Mouse (Mus musculus) stomach, embryonic 15.5 days (tissue): ENCODE data around the gene 4930579F01Rik. TPM values are rescaled to one million over a fixed set of nuclear protein-coding genes. Genes with fewer than 3 reads are reported as not detected.

ENCODE experiments used
- ATAC-seq: fragments of 200-750 bp; cut with Nextera tagmentation; 2 replicates; pipeline ENCODE4 v1.8.0; 2017; ENCODE audit warnings: low read depth, moderate number of reproducible peaks, moderate TSS enrichment; ENCODE audit not compliant: insufficient read depth, low FRiP score
- H3K27ac ChIP-seq: fragments of 300-500 bp; sonication (generic); 2 replicates; pipeline ENCODE4 v1.5.1; 2015; ENCODE audit warnings: mild to moderate bottlenecking, inconsistent platforms
- H3K27me3 ChIP-seq: fragments of 300-500 bp; sonication (generic); replicated peaks from 2 replicates; pipeline ENCODE4 v1.6.1; 2015; ENCODE audit warnings: inconsistent platforms
- H3K36me3 ChIP-seq: fragments of 300-500 bp; sonication (generic); 2 replicates; pipeline ENCODE4 v1.6.1; 2015; ENCODE audit warnings: inconsistent platforms
- H3K4me1 ChIP-seq: fragments of 300-500 bp; sonication (generic); 2 replicates; pipeline ENCODE4 v1.6.1; 2015; ENCODE audit warnings: inconsistent platforms
- H3K4me2 ChIP-seq: fragments of 300-500 bp; sonication (generic); 2 replicates; pipeline ENCODE4 v1.6.1; 2015; ENCODE audit warnings: mild to moderate bottlenecking, inconsistent platforms
- H3K4me3 ChIP-seq: fragments of 300-500 bp; sonication (generic); replicated peaks from 2 replicates; pipeline ENCODE4 v1.5.1; 2015; ENCODE audit warnings: inconsistent platforms
- H3K9ac ChIP-seq: fragments of 300-500 bp; sonication (generic); 2 replicates; pipeline ENCODE4 v1.6.1; 2015; ENCODE audit warnings: inconsistent platforms
- H3K9me3 ChIP-seq: fragments of 300-500 bp; sonication (generic); 2 replicates; pipeline ENCODE4 v1.6.1; 2016; ENCODE audit warnings: inconsistent platforms
- WGBS: fragments of 180-500 bp; shearing (Covaris S2); methylation state at CpG from one replicate; pipeline ENCODE4 v1.1.7; 2015; 5-methylcytosine and 5-hydroxymethylcytosine counted together
- polyA plus RNA-seq: library from polyadenylated mRNA; unstranded; fragments of >200 nt; fragmentation: Nextera tagmentation; extraction: Ambion mirVana; gene quantifications from 2 replicates; pipeline ENCODE4 v1.2.1, GENCODE M21; 2015

The 4930579F01Rik gene
- polyA plus RNA-seq, 1 experiment from 2014 or later = 0.21 TPM

DNA sequence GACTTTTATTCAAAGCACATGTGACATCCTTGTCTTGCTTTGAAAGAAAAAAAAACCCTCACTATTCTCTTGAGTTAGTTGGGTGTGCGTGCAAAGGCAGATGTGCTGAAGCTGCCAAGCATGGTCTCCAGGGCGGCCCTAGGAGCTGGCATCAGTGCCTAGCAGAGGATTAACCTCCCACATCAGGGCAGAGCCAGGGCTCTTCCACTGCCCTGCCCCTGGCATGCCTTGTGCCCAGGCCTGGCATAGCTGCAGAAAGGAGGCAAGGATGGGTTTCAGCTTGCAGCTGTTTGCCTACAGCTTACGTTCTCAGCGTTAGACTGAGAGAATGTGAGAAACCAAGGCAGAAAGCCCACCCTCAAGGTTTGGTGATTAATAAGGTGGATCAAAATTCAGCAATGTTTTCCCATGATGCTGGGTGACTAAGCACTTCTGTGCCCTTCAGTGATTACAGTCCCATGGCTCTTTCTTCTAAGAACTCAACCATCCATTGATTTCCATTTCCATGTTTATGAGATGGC lies 18.9 kb upstream of the 4930579F01Rik start:
- Histone ChIP-seq H3K4me3 (no peak overlapping the region), H3K4me1 (no peaks in the 10 kb centered on the region), H3K27me3 (no peaks in the 10 kb centered on the region), H3K36me3 (no peaks in the 10 kb centered on the region), H3K9me3 (no peaks in the 10 kb centered on the region), H3K4me2 (no peak overlapping the region), H3K27ac (no peak overlapping the region), H3K9ac (no peak overlapping the region)
- ATAC-seq = no peak
- 90% methylated on average over 4 of the region's 4 CpGs for WGBS

DNA sequence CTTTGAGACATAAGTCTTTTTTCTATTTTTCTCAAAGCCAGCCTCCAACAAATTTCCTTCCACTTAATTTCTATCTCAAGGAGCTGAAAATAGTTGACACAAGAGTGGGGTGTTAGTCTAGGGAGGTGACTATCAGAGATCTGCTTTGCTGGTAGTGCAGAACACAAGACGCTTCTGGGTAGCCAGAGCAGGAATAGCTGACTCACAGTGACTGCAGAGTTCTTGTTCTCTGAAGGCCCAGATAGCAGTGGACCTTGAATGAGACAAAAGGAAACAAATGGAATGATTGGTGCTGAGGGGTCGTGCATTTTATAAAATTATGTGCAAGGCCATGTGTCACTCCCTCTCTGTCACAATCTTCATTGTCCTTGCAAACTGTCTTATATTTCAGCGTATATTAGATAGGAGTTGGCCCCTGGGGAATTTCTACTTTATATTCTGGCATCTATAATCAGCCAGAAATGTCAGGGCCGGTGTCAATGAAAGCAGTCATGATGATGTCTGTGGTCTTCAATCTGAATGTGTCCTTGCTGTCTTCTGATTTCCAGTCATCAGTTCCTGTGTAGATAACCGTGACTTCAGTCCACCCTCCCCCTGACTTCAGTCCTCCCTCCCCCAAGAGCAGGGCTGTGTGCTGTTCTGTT lies 16.9 kb upstream of the 4930579F01Rik start:
- Histone ChIP-seq H3K36me3 (no peaks in the 10 kb centered on the region), H3K9ac (no peak overlapping the region)

GRCm38 (mm10) chr3:138208821-138209220 lies 15.2 kb upstream of the 4930579F01Rik start:
- peaks cover 3% of the 10 kb centered on the region; the same call in 1 of the 2 replicates for H3K9me3 ChIP-seq
- H3K4me3 ChIP-seq = no peak overlapping the region
- H3K4me2 ChIP-seq = no peak overlapping the region
- H3K36me3 ChIP-seq = no peaks in the 10 kb centered on the region
- no peaks in the 10 kb centered on the region for H3K27me3 ChIP-seq
- no peak overlapping the region for H3K27ac ChIP-seq
- H3K9ac ChIP-seq = no peak overlapping the region
- no peak for ATAC-seq
- H3K4me1 ChIP-seq = no peaks in the 10 kb centered on the region
- 84% methylated on average over 3 of the region's 3 CpGs for WGBS

More for the DNA sequence above, 16.9 kb upstream of the 4930579F01Rik start:
- Histone ChIP-seq H3K27me3 (no peaks in the 10 kb centered on the region), H3K27ac (no peak overlapping the region), H3K4me3 (no peak overlapping the region), H3K4me2 (no peak overlapping the region), H3K9me3 (no peaks in the 10 kb centered on the region), H3K4me1 (no peaks in the 10 kb centered on the region)
- no peak for ATAC-seq
- 78% methylated on average over 5 of the region's 5 CpGs for WGBS

GRCm38 (mm10) chr3:138198722-138199068 lies 5.1 kb upstream of the 4930579F01Rik start:
- Histone ChIP-seq H3K27me3 (no peaks in the 10 kb centered on the region), H3K4me3 (no peak overlapping the region), H3K27ac (no peak overlapping the region), H3K36me3 (no peaks in the 10 kb centered on the region), H3K9me3 (no peaks in the 10 kb centered on the region), H3K4me2 (no peak overlapping the region), H3K9ac (no peak overlapping the region), H3K4me1 (no peaks in the 10 kb centered on the region)
- ATAC-seq = no peak
- WGBS = 80% methylated on average over 7 of the region's 7 CpGs

- Histone ChIP-seq H3K4me1 (no peaks in the 10 kb centered on the region), H3K9me3 (no peaks in the 10 kb centered on the region), H3K36me3 (no peaks in the 10 kb centered on the region), H3K27me3 (no peaks in the 10 kb centered on the region), H3K9ac (no peak overlapping the region), H3K4me2 (peak overlapping the region; percentile 45), H3K4me3 (0 out of 2 replicates have a peak overlapping the region, but pooled peaks have one; percentile 3), H3K27ac (no peak overlapping the region)
- 26% methylated on average over 20 of the region's 20 CpGs for WGBS
- peak; percentile 50; the same call in 1 of the 2 replicates for ATAC-seq
Measured at GRCm38 (mm10) chr3:138197973-138198721, 4.5 kb upstream of the 4930579F01Rik start.

- H3K36me3 ChIP-seq = no peaks in the 10 kb centered on the region
- H3K4me3 ChIP-seq = no peak overlapping the region
- ATAC-seq = no peak
- no peaks in the 10 kb centered on the region for H3K9me3 ChIP-seq
- H3K9ac ChIP-seq = no peak overlapping the region
- no peak overlapping the region for H3K27ac ChIP-seq
- no peaks in the 10 kb centered on the region for H3K4me1 ChIP-seq
- H3K4me2 ChIP-seq = no peak overlapping the region
- 65% methylated on average over 9 of the region's 9 CpGs for WGBS
- H3K27me3 ChIP-seq = no peaks in the 10 kb centered on the region
Measured at GRCm38 (mm10) chr3:138197556-138197955, 3.9 kb upstream of the 4930579F01Rik start.

DNA sequence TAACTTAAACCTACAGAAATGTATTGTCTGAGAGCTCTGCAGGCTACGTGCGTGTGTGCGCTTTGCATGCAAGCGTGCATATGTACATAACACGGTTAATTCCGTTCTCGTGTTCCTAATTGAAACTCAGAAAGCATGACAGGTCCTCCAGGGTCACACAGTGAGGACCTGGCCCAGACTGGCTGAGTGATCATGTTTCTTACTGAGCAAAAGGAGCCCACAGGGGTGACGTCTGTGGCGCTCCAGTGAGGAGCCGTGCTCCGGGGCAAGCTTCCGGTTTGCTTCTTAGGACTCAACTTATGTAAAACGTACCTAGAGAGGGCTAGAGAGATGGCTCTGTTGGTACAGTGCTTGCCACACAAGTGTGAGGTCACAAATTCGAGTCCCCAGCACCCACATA lies 3.5 kb upstream of the 4930579F01Rik start:
- H3K9ac ChIP-seq = no peak overlapping the region
- H3K4me2 ChIP-seq = no peak overlapping the region
- H3K4me1 ChIP-seq = no peaks in the 10 kb centered on the region
- H3K4me3 ChIP-seq = no peak overlapping the region
- H3K36me3 ChIP-seq = no peaks in the 10 kb centered on the region
- 84% methylated on average over 14 of the region's 14 CpGs for WGBS
- H3K27ac ChIP-seq = no peak overlapping the region
- ATAC-seq = no peak
- no peaks in the 10 kb centered on the region for H3K27me3 ChIP-seq
- no peaks in the 10 kb centered on the region for H3K9me3 ChIP-seq

- WGBS = 62% methylated on average over 7 of the region's 7 CpGs
- Histone ChIP-seq H3K4me2 (no peak overlapping the region), H3K27ac (no peak overlapping the region), H3K27me3 (no peaks in the 10 kb centered on the region), H3K9me3 (no peaks in the 10 kb centered on the region), H3K9ac (no peak overlapping the region), H3K4me3 (no peak overlapping the region), H3K4me1 (no peaks in the 10 kb centered on the region), H3K36me3 (no peaks in the 10 kb centered on the region)
- ATAC-seq = no peak
Measured at GRCm38 (mm10) chr3:138192260-138192659, 1.4 kb downstream of the 4930579F01Rik start.

GRCm38 (mm10) chr3:138185995-138186930 lies 7.4 kb downstream of the 4930579F01Rik start:
- Histone ChIP-seq H3K4me1 (no peaks in the 10 kb centered on the region), H3K9ac (no peak overlapping the region), H3K4me2 (no peak overlapping the region), H3K36me3 (no peaks in the 10 kb centered on the region), H3K27ac (no peak overlapping the region), H3K27me3 (no peaks in the 10 kb centered on the region), H3K9me3 (no peaks in the 10 kb centered on the region), H3K4me3 (no peak overlapping the region)
- 83% methylated on average over 26 of the region's 26 CpGs for WGBS
- no peak for ATAC-seq

DNA sequence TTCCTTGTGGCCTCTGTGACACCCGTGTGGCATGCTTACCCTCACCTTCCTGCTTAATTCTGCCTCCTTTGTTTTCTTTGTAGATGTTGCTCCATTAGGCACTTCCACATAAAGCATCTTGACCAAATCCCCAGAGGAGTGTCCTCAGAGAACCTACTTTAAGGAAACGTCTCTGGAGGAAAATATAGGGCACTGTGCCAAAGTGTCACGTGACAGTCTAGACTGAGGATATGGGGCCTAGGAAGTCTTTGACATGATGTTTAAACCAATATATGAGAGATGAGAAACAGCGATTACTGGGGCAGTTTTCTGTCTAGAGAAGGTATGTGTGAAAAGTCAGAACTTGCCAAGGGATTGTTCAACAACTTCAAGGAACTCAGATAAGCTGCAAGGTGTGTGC lies 8.3 kb downstream of the 4930579F01Rik start:
- Histone ChIP-seq H3K27me3 (no peaks in the 10 kb centered on the region), H3K36me3 (no peaks in the 10 kb centered on the region), H3K9ac (no peak overlapping the region), H3K9me3 (no peaks in the 10 kb centered on the region), H3K4me3 (no peak overlapping the region), H3K4me1 (no peaks in the 10 kb centered on the region), H3K27ac (no peak overlapping the region), H3K4me2 (no peak overlapping the region)
- WGBS = 33% methylated on average over 4 of the region's 4 CpGs
- ATAC-seq = 0 out of 2 replicates have a peak, but pooled peaks have one; percentile 35

- Histone ChIP-seq H3K27me3 (no peaks in the 10 kb centered on the region), H3K36me3 (no peaks in the 10 kb centered on the region), H3K27ac (no peak overlapping the region), H3K4me1 (no peaks in the 10 kb centered on the region), H3K9ac (no peak overlapping the region), H3K4me3 (no peak overlapping the region), H3K4me2 (no peak overlapping the region), H3K9me3 (no peaks in the 10 kb centered on the region)
- WGBS = 75% methylated on average over 7 of the region's 7 CpGs
- no peak for ATAC-seq
Measured at GRCm38 (mm10) chr3:138183371-138183770, 10.3 kb downstream of the 4930579F01Rik start.
